Mouse (Mus musculus): Measurements from ENCODE around the gene Rnft1. TPM values are rescaled to one million over a fixed set of nuclear protein-coding genes. Genes with fewer than 3 reads are reported as not detected.

The Rnft1 gene
- total and polyA plus RNA-seq, 3 experiments = 34.9 to 49.7 (median 49.2) TPM

- TF ChIP-seq GABPA (IDR thresholded peaks at IDR 0.05; ENCODE audit: insufficient replicate concordance, low read depth, low read length) (peak; percentile 66; the same call in 1 of the 2 replicates), NRF1 (IDR thresholded peaks at IDR 0.05; ENCODE audit: low read depth, low read length) (peak; percentile 93), BHLHE40 (IDR thresholded peaks at IDR 0.05; ENCODE audit: low read depth, low read length) (no peak), USF2 (conservative IDR thresholded peaks at IDR 0.05; ENCODE audit: low read depth, low read length) (no peak), UBTF (IDR thresholded peaks at IDR 0.05; ENCODE audit: low read depth, low read length) (peak; percentile 63; the same call in 1 of the 2 replicates), ZMIZ1 (IDR thresholded peaks at IDR 0.05; ENCODE audit: low read depth, low read length) (peak; percentile 95), SMC3 (IDR thresholded peaks at IDR 0.05; ENCODE audit: low read depth, low read length) (no peak), HCFC1 (IDR thresholded peaks at IDR 0.05; ENCODE audit: low read depth, low read length) (peak; percentile 99), JUND (conservative IDR thresholded peaks at IDR 0.05; ENCODE audit: low read depth, low read length) (peak; percentile 21; the same call in 1 of the 2 replicates), NELFE (IDR thresholded peaks at IDR 0.05; ENCODE audit: low read depth, low read length) (peak; percentile 99), ZC3H11A (IDR thresholded peaks at IDR 0.05; ENCODE audit: low read depth, low read length) (no peak), POLR2AphosphoS2 (IDR thresholded peaks at IDR 0.05; ENCODE audit: low read depth, low read length) (peak; percentile 90), CTCF (conservative IDR thresholded peaks at IDR 0.05 in 1 of 2, IDR thresholded peaks at IDR 0.05 in 1 of 2; ENCODE audit: low read depth in 2 of 2, low read length in 2 of 2) (no peak), POLR2A (IDR thresholded peaks at IDR 0.05; ENCODE audit: low read depth, low read length) (peak; percentile 98), MXI1 (IDR thresholded peaks at IDR 0.05; ENCODE audit: low read depth, low read length) (peak; percentile 95), USF1 (IDR thresholded peaks at IDR 0.05; ENCODE audit: low read depth, low read length) (no peak), CHD2 (IDR thresholded peaks at IDR 0.05; ENCODE audit: low read length) (no peak; the same call in 1 of the 2 replicates), CHD1 (IDR thresholded peaks at IDR 0.05; ENCODE audit: low read depth, low read length) (0 out of 2 replicates have a peak, but pooled peaks have one; percentile 4), ZKSCAN1 (IDR thresholded peaks at IDR 0.05; ENCODE audit: borderline replicate concordance, low read depth, low read length) (no peak; the same call in 1 of the 2 replicates)
Measured at GRCm38 (mm10) chr11:86544639-86545299, 60.3 kb downstream of the Rnft1 start, which contains the start of the genes Rps6kb1 and Tubd1 (continued).

GRCm38 (mm10) chr11:86545556-86545955 is 61.1 kb downstream of the Rnft1 start:
- Histone ChIP-seq H3K4me2 (ENCODE audit: insufficient read depth, low read depth, poor library complexity, severe bottlenecking) (peak overlapping the region; percentile 98), H3K27ac (ENCODE audit: insufficient read depth, low read depth) (no peak overlapping the region), H3K4me1 (ENCODE audit: control insufficient read depth in 1 of 2, insufficient read depth in 2 of 2) (peaks cover 8 to 41% of the 10 kb centered on the region in 2 experiments; a peak in 3 of 4 replicates), H3K9me3 (replicated peaks; ENCODE audit: low read length) (no peaks in the 10 kb centered on the region), H3K27me3 (replicated peaks) (no peaks in the 10 kb centered on the region), H3K36me3 (replicated peaks in 1 of 2; ENCODE audit: control insufficient read depth in 1 of 2, insufficient read depth in 1 of 2, low read length in 1 of 2) (peaks cover 9 to 29% of the 10 kb centered on the region in 2 experiments), H3K9ac (ENCODE audit: insufficient read depth, low read depth) (peak overlapping the region; percentile 76), H3K4me3 (replicated peaks in 1 of 3; ENCODE audit: low read depth in 2 of 3, low read length in 2 of 3, poor library complexity in 1 of 3) (peak overlapping the region; percentile 64 to 91 (median 83)), H3K79me2 (replicated peaks; ENCODE audit: control insufficient read depth, extremely low read depth, insufficient read depth, poor library complexity, severe bottlenecking) (peaks cover 44% of the 10 kb centered on the region)
- DNase-seq (ENCODE audit: extremely low read depth) = no peak
- dilution Hi-C loops (cut with MboI; ENCODE audit: extremely low pct_ligation_motif_present, extremely low pct_unique_long_range_greater_than_20kb, low sequenced_read_pairs) (no loop called here), in situ Hi-C loops (cut with MboI; ENCODE audit: low pct_ligation_motif_present, low pct_unique_long_range_greater_than_20kb, low sequenced_read_pairs) (no loop called here)
- TF ChIP-seq MAZ (IDR thresholded peaks at IDR 0.05; ENCODE audit: low read depth, low read length) (no peak), KAT2A (IDR thresholded peaks at IDR 0.05; ENCODE audit: insufficient replicate concordance, low read length) (no peak), POLR2A (IDR thresholded peaks at IDR 0.05; ENCODE audit: low read depth, low read length) (no peak), IRF4 (IDR thresholded peaks at IDR 0.05; ENCODE audit: low read depth, low read length) (no peak), ZMIZ1 (IDR thresholded peaks at IDR 0.05; ENCODE audit: low read depth, low read length) (no peak), ZKSCAN1 (IDR thresholded peaks at IDR 0.05; ENCODE audit: borderline replicate concordance, low read depth, low read length) (no peak), ELF1 (IDR thresholded peaks at IDR 0.05; ENCODE audit: low read depth, low read length) (no peak), MAX (IDR thresholded peaks at IDR 0.05; ENCODE audit: low read length) (no peak), MAFK (IDR thresholded peaks at IDR 0.05; ENCODE audit: insufficient replicate concordance, low read length) (no peak), NELFE (IDR thresholded peaks at IDR 0.05; ENCODE audit: low read depth, low read length) (no peak)
